Mouse (Mus musculus) induced T-regulatory cell, adult 2 months (primary cell): ENCODE results near the gene Rab2b.
"Not testable (repeated sequence)": the region's sequence is repeated elsewhere in the genome, so short reads cannot be mapped to it uniquely, and the experiment has no call there.

Experiments
- DNase-seq: peaks from one replicate; pipeline ENCODE4 v3.0.0-alpha.2; 2012; ENCODE audit warnings: low read depth

Gene Rab2b

DNA sequence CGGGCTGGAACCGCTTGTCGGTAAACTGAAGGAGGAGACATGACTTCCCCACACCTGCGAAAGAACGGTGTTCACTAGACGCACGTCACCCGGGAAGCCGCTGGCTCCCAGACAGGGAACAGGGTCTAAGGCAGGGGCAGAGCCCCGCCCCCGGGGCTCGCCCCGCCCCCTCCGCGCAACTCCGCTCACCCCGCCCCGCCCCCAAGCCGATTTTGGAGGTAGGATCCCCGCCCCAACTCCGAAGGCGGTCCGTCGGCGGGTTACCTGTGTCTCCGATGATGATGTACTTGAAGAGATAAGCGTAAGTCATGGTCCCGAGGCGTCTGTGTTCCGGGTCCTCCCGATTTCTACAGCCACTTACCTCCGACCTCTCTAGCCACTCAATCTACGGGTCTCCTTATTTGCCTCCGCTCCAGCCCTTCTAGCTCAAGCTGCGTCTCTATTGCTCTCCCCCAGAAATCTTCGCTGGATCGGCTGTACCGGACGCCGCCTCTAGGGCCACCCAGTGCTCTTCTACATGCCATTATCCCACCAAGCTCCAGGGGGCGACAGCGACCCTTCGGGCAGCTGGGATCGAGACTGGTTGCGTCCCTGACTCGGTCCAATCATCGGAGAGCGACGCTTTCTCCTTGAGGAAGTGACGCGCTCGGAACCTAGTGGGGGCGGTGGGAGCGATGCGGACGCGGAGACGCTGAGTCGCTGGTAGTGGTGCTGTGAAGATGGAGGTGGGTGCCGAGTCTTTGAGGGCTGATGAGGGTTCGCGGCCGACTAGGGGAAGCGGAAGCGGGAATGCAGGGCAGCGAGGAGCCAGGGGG lies at the start of gene Rab2b, which contains the start of gene Tox4:
Rab2b (minus strand) TSS at position 614 of the 815 bp plus-strand sequence.
Tox4 (plus strand) TSS at position 215 of the 815 bp plus-strand sequence.
- DNase-seq: peak; percentile 100

- no peak for DNase-seq
Observed at GRCm38 (mm10) chr14:52327910-52328812, 48.8 kb upstream of the Rab2b start, which contains the start of gene Sall2. TSS of gene Sall2 (minus strand) at chr14:52328762.

DNA sequence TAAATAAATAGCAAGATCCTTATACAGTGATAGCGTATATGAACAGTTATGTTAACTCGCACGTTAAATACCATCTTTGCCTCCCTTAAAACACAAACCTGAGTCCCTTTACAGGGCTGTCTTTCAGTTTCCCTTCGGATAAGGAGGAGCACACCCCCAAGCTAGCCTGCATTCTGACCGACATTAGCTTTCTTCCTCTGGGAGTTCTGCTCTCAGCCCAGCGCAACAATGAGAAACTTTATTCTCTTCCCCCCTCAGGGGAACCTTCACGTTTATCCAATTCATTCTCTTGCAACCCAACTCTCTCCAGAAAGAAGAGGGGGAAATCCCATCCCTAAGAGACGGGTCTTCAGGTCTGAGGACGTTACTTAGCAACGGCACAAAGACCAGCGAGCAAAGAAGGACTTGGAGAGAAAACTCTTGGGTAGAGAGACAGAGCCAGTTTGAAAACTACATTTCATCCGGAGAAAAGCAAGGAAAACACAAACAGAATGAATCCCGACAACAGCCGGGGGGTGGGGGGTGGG lies 48.1 kb upstream of the Rab2b start:
- DNase-seq: no peak

GRCm38 (mm10) chr14:52325890-52326289 lies 46.5 kb upstream of the Rab2b start:
- no peak for DNase-seq

GRCm38 (mm10) chr14:52319361-52319760 lies 40.0 kb upstream of the Rab2b start:
- DNase-seq: no peak

DNA sequence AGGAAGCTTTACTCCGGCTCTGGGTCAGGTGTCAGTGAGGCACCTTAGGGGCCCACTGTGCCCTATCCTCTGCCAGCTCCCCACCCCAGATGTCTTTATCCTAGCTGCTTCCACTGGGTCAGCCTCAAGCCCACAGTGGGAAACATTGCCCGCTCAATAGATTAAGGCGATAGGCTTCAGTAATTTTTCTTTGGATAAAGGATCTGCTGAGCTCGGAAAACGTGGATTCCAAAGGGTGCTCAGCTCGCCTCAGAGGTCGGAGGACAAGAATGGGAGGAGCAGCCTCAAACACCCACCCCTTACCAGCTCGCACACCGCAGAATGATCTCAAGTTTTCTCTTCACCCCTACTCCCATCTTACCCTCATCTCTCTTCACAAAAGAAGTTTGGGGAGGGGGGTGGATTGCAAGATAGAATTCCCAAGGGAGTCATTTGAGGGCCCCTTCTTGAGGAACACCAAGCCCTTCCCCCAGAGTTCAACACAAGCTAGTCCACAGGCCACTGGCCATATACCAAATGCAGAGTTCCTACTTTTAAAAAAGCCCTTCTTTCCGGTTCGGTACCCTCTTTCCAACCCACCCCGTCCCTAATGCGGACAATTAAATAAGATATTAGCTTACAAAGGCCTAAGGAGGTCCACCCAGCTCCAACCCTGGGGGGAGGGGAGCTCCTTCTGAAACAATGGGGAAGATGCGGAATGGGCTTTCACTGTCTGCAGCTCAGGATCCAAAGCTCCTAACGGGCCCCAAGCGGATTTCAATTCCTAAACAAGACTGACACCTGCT lies 37.3 kb upstream of the Rab2b start:
- peak; percentile 33 for DNase-seq

DNA sequence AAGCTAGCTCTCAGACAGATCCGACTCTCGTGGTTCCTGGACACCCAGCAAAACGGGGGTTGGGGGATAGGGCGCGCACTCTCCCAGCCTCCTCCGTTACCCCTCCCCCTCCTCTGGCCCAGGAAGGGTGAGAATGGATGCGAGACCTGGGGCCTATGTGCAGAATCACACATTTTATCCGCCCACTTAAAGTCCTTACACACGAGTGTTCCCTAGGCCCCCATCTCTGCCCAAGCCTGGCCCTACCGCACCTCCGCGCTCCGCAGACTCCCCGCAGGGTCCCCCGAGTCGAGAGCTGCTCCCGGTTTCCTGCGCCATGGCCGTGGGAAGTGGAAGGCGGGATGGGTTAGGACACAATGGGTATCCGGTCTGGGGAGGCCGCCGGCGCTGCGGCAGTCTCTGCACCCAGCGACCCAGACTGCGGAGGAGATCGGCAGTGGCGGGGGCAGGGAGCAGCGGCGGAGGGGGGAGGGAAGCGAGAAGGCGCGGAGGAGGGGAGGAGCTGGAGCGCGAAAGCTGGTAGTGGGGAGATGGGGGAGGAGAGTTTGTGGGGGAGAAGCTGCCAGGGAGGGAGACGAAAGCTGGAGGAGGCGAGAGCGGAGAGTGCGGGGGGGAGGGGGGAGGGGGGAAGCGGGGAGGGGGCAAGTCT lies 36.6 kb upstream of the Rab2b start:
- peak; percentile 66 for DNase-seq

- DNase-seq: no peak
Observed at GRCm38 (mm10) chr14:52315283-52315780, 36.0 kb upstream of the Rab2b start.

- DNase-seq: no peak
Observed at GRCm38 (mm10) chr14:52314808-52315150, 35.4 kb upstream of the Rab2b start.

DNA sequence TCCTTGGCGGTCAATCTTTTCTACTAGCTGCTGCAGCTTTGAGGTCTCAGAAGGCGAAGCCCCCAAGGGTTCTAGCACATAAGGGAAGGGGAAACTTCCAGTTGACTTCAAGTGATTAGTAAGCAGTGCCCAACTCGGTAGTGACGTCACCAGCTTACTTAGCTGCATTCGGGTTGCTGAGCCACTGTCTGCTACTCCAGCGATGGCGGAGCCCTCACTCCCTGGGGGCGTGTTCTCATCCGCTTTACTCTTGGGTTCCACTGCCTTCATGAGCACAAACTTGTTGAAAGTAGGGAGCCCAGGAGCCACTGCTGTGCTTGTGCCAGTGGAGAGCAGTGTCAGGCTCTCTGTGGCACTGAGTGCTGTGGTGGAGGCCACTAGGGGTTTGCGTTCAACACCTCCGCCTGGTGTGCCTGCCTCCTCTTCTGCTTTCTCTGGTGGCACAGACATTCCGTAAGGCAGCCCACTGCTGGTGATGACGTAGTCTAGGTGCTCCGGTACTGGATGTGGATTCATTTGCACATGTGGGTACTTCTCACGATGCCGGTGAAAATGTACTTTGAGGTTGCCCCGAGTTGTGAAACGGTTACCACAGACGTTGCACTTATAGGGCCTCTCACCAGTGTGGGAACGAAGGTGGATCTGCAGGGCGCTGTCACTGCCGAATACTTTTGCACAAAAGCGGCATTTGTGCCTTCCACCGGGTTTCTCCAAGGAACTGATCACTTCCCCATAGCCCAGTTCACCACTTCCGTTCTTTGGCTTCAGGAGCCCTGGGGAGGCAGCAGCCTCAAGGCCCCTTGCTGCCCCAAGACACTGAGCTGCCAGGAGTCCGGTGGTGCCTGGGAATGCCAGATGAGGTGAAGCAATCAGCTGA lies 34.8 kb upstream of the Rab2b start:
- no peak for DNase-seq

DNA sequence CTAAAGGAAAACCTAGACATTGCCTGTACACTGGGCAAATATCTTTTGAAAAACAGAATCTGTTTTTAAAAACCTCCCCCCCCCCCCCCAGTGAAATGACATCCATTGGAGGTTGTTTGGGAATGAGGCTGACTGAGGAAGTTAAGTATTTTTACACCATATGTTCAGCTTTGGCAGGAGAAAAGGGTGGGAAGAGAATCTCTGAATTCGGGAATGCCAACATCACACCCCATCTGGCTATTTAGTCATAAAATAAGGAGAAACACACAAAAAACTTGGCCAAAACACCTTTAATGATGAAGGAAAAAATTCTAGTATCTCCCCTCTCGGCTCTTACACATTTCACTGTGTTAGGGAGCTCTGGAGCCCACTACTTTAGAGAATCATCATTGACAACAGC lies 31.6 kb upstream of the Rab2b start:
- DNase-seq: no peak

DNA sequence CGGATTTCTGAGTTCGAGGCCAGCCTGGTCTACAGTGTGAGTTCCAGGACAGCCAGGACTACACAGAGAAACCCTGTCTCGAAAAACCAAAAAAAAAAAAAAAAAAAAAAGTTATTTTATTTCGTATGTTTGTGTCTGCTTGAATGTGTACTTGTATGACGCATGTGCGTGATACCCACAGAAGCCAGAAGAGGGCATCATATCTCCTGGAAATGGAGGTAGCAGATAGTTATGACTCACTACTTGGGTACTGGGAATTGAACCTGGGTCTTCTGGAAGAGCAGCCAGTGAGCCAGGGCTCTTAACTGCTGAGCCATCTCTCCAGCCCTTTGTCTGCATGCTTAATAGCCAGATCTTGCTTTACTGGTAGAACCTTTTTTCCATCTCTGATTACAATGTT lies 31.0 kb upstream of the Rab2b start:
- DNase-seq: peak; percentile 48

DNA sequence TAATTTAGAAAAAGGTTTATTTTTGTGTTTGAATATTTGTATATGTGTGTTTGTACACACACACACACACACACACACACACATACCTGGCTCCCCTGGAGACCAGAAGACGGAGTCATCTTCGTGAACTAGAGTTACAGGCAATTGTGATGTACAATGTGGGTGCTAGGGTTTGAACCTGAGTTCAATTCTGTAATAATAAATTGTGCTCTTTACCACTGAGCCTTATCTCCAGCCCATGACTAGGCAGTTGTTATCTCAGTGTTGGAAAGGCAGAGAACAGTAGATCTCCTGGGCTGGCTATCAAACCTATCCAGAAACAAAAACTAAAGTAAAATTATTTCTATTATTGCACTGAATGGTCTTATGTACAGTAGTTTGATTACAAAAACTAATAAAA lies 26.8 kb upstream of the Rab2b start:
- DNase-seq: no peak

DNA sequence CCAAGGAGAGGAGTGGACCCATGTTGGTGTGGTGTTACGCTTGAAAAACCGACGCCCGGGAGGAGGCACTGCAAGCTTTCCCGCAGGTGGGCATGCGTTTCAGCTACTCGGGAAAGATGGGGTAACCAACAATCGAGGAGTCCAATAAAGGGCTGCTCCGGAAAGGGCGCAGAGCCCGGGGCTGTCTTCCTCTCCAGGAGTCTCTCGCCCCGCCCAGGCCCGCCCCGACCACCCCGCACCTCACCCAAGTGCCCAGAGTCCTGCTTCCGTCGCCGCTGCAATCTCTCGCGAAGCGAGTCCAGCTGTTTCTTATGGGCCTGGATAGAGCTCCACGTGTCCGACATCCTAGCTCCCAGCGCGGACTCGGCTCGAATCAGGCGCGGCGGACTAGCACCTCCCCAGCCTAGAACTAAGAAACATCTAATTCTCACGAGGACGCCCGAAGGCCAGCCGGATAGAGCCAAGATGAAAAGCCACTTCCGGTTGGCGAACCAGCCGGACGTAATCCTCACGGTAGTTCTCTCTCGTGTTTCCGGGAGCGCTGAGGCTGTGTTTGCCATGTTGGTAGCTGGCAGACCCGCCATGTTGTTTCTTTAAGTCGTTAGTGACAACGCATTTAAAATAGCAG lies 25.4 kb upstream of the Rab2b start, which contains the start of gene Mettl3:
Mettl3 (minus strand) TSS at position 485 of the 628 bp plus-strand sequence.
- peak; percentile 96 for DNase-seq

DNA sequence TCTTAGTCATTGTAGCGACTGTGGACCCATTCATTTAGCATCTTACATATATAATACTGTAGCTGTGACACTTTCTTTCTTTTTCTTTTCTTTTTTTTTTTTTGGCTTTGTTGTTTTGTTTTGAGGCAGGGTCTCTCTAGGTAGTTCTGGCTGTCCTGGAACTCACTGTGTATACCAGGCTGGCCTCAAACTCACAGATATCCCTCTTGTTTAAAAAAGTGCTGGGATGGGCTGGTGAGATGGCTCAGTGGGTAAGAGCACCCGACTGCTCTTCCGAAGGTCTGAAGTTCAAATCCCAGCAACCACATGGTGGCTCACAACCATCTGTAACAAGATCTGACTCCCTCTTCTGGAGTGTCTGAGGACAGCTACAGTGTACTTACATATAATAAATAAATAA lies 24.2 kb upstream of the Rab2b start:
- not testable (repeated sequence) for DNase-seq

DNA sequence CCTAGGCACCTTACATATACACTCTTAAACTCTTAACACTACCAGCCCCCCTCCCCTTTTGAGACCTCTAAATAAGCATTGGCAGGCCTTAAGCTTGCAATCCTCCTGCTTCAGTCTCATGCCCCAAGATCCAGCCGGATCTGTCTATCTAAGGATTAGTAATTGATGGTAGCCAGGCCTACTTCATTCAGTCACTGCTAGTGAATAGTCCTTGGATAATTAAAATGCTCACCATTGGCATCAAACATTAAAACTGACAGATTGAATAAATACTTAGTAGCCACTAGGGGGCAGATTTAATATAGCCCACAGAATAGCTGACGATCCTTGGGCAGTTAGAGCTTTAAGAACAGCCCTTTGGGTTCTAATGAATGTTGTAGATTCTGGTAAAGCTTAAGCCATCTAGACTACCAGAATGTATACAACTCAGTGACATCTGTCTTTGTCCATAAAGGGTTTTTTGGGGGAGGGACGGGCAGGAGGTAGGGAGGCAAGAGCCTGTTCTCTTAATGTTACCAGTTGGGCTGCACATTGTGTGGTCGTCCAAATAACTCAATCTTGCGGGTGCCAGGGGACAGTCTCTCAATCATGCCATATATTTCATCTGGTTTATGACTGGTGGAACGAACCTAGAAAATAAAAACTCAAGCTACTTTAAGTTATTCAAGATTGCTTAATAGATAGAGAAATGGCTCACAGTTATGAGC lies 16.4 kb upstream of the Rab2b start:
- peak; percentile 58 for DNase-seq

DNA sequence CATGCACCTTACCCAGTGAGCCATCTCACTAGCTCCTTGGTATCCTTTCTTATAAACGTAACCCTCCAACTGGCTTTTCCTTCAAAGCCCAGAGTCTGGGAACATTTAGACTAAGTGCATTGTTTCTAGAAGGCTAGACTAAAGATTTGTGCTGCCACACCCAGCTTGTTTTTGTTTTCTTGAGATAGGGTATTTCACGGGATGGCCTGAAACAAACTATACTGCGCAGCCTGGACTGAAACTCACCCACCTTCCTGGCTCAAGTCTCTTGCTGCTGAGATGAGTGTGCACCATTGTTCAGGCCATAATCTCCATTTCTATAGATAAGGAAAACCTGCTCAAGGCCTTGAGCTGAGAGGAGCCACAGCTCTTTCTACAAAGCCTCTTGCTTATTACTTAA lies 4.8 kb upstream of the Rab2b start:
- no peak for DNase-seq

GRCm38 (mm10) chr14:52283629-52284028 lies 4.3 kb upstream of the Rab2b start:
- DNase-seq: no peak

GRCm38 (mm10) chr14:52279747-52280120 lies 389 bp upstream of the Rab2b start:
- DNase-seq: no peak
